Mouse (Mus musculus): ENCODE data around the gene Icam2.
A peak's percentile ranks its signal among the peaks of the same experiment; 100 is the strongest.

Gene Icam2

GRCm38 (mm10) chr11:106390757-106391156, 2.9 kb upstream of the Icam2 start:
- DNase-seq: peak; percentile 39

- peak; percentile 39 for DNase-seq
These were observed 1.7 kb upstream of the Icam2 start for GRCm38 (mm10) chr11:106389611-106390010.

- no peak for DNase-seq
These were observed 855 bp downstream of the Icam2 start for GRCm38 (mm10) chr11:106387020-106387419.

GRCm38 (mm10) chr11:106386409-106386808, 1.5 kb downstream of the Icam2 start:
- DNase-seq: no peak

GRCm38 (mm10) chr11:106383051-106383790, 4.7 kb downstream of the Icam2 start:
- DNase-seq: no peak

GRCm38 (mm10) chr11:106382424-106382823, 5.5 kb downstream of the Icam2 start:
- peak; percentile 60 for DNase-seq

GRCm38 (mm10) chr11:106381883-106382282, 6.0 kb downstream of the Icam2 start:
- peak; percentile 49 for DNase-seq

GRCm38 (mm10) chr11:106381011-106381410, 6.9 kb downstream of the Icam2 start:
- DNase-seq: no peak

- no peak for DNase-seq
These were observed 12.9 kb downstream of the Icam2 start for GRCm38 (mm10) chr11:106374979-106375378.

GRCm38 (mm10) chr11:106374559-106374958, 13.3 kb downstream of the Icam2 start:
- DNase-seq: no peak

- no peak for DNase-seq
These were observed 13.9 kb downstream of the Icam2 start for GRCm38 (mm10) chr11:106373998-106374397.

GRCm38 (mm10) chr11:106366316-106366715, 21.6 kb downstream of the Icam2 start:
- peak; percentile 76 for DNase-seq

GRCm38 (mm10) chr11:106365366-106365765, 22.5 kb downstream of the Icam2 start, which contains the start of gene Prr29:
Gene Prr29, plus strand, starts transcription at chr11:106365472.
- no peak for DNase-seq

- no peak for DNase-seq
These were observed 23.2 kb downstream of the Icam2 start for GRCm38 (mm10) chr11:106364712-106365111.

GRCm38 (mm10) chr11:106359350-106359749, 28.5 kb downstream of the Icam2 start:
- no peak for DNase-seq

GRCm38 (mm10) chr11:106355382-106356128, 32.3 kb downstream of the Icam2 start:
- no peak for DNase-seq

- no peak for DNase-seq
These were observed 33.7 kb downstream of the Icam2 start for GRCm38 (mm10) chr11:106354181-106354580.

- DNase-seq: no peak
These were observed 34.7 kb downstream of the Icam2 start, which contains the start of gene Scn4a for GRCm38 (mm10) chr11:106353188-106353587. Gene Scn4a, minus strand, starts transcription at chr11:106353288.

- no peak for DNase-seq
These were observed 35.9 kb downstream of the Icam2 start for GRCm38 (mm10) chr11:106351941-106352340.

GRCm38 (mm10) chr11:106351253-106351652, 36.6 kb downstream of the Icam2 start:
- no peak for DNase-seq

GRCm38 (mm10) chr11:106350853-106351252, 37.0 kb downstream of the Icam2 start:
- no peak for DNase-seq

GRCm38 (mm10) chr11:106349772-106350171, 38.1 kb downstream of the Icam2 start:
- no peak for DNase-seq

- no peak for DNase-seq
These were observed 43.0 kb downstream of the Icam2 start for GRCm38 (mm10) chr11:106344910-106345309.

- no peak for DNase-seq
These were observed 46.8 kb downstream of the Icam2 start for GRCm38 (mm10) chr11:106340990-106341520.

Data from kidney, postnatal 14 days (tissue).